Mouse (Mus musculus): ENCODE measurements around the gene 1110059E24Rik. TPM values are rescaled to one million over a fixed set of nuclear protein-coding genes. Genes with fewer than 3 reads are reported as not detected.
"Not testable (repeated sequence)": the region's sequence is repeated elsewhere in the genome, so short reads cannot be mapped to it uniquely, and the experiment has no call there.

Gene 1110059E24Rik
- polyA plus RNA-seq, 1 experiment, result 17.4 TPM

DNA sequence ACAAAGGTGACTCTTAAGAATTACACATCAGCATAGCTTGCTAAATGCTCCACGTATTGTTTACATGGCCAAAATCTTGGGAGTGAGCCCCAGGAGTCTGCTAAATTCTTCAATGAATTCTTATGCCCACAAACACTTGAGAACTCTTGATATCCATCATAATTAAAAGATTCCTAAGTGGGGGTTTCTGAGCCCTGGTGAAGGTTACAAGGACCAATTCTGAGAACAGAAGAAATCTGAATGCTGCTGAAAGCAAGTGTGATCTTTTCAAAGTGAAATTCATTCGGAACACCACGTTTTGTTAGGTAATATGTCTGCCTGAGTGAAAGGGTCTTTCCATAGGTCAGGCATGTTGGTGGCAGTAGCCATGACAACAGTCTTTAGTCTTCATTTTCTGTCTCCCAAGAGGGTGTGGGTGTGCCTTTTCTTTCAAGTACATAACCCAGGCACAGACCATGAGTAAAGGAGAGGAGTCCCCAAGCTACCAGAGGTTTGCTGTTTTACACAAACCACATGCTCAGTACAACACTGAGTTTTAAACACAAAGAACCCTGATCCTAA, 51.2 kb downstream of the 1110059E24Rik start:
- peaks cover 30% of the 10 kb centered on the region for H3K4me1 ChIP-seq (ENCODE audit: control insufficient read depth, insufficient read depth, low read length)
- no peak for TF ChIP-seq POLR2A (IDR thresholded peaks at IDR 0.05; ENCODE audit: borderline replicate concordance, low read depth, low read length)
- no peak for TF ChIP-seq CTCF (IDR thresholded peaks at IDR 0.05; ENCODE audit: low read depth, low read length)
- no peak overlapping the region for H3K4me3 ChIP-seq (ENCODE audit: insufficient read depth, low read length)
- H3K27ac ChIP-seq (ENCODE audit: insufficient read depth, low read depth, low read length), result no peak overlapping the region

DNA sequence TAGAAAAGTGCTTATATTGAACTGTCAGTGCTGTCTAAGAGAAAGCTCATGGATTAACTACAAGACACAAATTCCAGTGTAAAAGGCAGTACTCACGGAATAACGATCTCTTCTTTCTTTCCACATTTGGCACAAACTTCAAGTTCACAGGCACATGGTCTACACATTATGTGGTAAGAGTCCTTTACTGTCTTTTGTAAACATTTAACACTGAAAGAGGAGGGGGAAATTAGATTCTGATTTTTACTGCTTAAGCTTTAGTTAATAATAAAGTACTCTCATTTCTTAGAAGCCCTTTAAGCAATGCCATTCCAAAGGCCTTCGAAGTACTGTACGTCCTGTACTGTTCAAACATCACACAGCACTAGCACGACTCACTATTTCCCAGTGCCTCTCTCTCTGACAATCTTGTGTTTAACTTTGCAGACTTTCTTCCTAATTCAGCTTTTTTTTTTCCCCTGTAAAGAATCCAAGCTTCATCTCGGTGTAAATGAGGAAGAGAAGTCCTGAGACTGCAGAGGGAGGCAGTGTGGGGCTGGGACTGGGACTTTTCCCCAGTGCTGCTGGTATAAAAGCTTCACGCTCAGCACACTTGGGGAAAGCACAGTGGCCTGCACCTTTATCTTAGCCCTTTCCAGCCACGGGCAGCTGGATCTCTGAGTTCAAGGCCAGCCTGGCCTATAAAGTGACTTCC, 54.0 kb downstream of the 1110059E24Rik start:
- Histone ChIP-seq H3K27ac (ENCODE audit: insufficient read depth, low read depth, low read length) (peak overlapping the region; percentile 66), H3K4me1 (ENCODE audit: control insufficient read depth, insufficient read depth, low read length) (peaks cover 18% of the 10 kb centered on the region), H3K4me3 (ENCODE audit: insufficient read depth, low read length) (no peak overlapping the region)
- TF ChIP-seq POLR2A (IDR thresholded peaks at IDR 0.05; ENCODE audit: borderline replicate concordance, low read depth, low read length) (no peak), CTCF (IDR thresholded peaks at IDR 0.05; ENCODE audit: low read depth, low read length) (no peak)

DNA sequence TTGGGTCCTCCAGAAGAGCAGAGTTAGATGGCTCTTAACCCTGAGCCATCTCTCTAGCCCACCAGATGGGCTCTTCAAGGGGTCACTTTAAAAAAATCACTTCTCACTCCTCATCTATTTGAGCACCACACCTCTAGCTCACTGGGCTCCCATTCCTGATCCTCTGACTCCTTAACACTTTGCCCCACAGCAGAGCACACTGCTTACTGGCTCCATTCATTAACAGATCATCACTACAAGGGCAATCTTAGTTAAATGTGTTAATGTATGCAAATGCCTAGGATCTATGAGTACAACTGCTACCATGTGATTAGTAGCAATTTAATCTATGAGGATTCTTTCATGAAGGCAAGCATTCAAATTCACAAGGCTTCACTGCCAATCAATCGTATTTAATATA, 58.1 kb downstream of the 1110059E24Rik start:
- TF ChIP-seq POLR2A (IDR thresholded peaks at IDR 0.05; ENCODE audit: borderline replicate concordance, low read depth, low read length), result no peak
- H3K4me3 ChIP-seq (ENCODE audit: insufficient read depth, low read length), result no peak overlapping the region
- H3K27ac ChIP-seq (ENCODE audit: insufficient read depth, low read depth, low read length), result no peak overlapping the region
- H3K4me1 ChIP-seq (ENCODE audit: control insufficient read depth, insufficient read depth, low read length), result peaks cover 11% of the 10 kb centered on the region

DNA sequence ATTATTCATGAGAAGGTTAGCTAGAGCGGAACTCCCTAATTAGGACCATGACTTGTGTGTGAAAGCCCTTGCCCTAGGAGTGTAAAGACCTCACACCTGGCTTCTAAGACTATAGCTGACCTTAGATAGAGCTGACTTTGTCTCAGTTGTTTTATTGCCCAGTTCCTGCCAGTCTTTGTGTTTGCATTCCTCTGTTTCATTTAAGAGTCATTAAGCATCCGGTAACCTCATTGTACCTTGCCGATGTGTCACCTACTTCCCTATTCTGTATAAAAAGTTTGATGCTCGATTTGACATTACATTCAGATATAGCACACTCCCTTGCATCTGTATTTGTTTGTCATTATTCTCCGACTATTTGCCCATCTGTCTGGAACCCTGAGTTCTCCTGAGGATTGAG, 60.6 kb downstream of the 1110059E24Rik start:
- H3K4me1 ChIP-seq (ENCODE audit: control insufficient read depth, insufficient read depth, low read length); H3K4me3 ChIP-seq (ENCODE audit: insufficient read depth, low read length); H3K27ac ChIP-seq (ENCODE audit: insufficient read depth, low read depth, low read length): not testable (repeated sequence)

DNA sequence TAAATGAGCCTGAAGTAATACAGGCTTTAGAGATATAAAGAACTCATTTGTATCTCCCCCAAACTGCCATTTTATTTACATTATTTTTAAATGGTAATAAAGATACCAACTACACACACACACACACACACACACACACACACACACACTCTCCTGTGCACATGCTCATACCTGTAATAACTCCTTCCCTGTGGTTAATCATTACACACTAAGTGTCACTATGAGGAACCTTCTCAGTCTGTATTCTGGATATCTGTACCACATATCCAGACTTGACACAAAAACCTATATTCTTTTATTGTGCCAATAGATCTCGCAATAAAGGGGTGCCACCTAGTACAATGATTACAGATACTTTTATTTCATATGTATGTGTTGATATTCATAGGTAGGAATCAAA, 62.9 kb downstream of the 1110059E24Rik start:
- TF ChIP-seq POLR2A (IDR thresholded peaks at IDR 0.05; ENCODE audit: borderline replicate concordance, low read depth, low read length) (no peak), CTCF (IDR thresholded peaks at IDR 0.05; ENCODE audit: low read depth, low read length) (no peak)
- Histone ChIP-seq H3K4me1 (ENCODE audit: control insufficient read depth, insufficient read depth, low read length) (0 out of 2 replicates have a peak, but pooled peaks cover 5% of the 10 kb centered on the region), H3K4me3 (ENCODE audit: insufficient read depth, low read length) (no peak overlapping the region), H3K27ac (ENCODE audit: insufficient read depth, low read depth, low read length) (no peak overlapping the region)

DNA sequence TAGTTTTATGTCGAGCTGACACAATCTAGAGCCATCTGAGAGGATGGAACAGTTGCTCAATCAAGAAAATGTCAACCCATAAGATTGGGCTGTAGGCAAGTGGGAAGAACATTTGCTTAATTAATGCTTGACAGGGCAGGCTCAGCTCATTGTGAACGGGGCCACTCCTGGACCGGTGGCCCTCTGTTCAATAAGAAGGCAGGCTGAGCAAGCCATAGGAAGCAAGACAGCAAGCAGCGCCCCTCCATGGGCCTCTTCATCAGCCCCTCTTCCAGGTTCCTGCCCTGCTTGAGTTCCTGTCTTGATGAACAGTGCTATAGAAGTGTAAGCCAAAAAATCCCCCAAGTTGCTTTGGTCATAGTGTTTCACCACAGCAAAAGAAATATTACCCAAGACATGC, 65.2 kb downstream of the 1110059E24Rik start:
- TF ChIP-seq CTCF (IDR thresholded peaks at IDR 0.05; ENCODE audit: low read depth, low read length), result no peak
- TF ChIP-seq POLR2A (IDR thresholded peaks at IDR 0.05; ENCODE audit: borderline replicate concordance, low read depth, low read length), result no peak
- H3K4me1 ChIP-seq (ENCODE audit: control insufficient read depth, insufficient read depth, low read length), result 0 out of 2 replicates have a peak, but pooled peaks cover 5% of the 10 kb centered on the region
- no peak overlapping the region for H3K27ac ChIP-seq (ENCODE audit: insufficient read depth, low read depth, low read length)
- H3K4me3 ChIP-seq (ENCODE audit: insufficient read depth, low read length), result no peak overlapping the region

DNA sequence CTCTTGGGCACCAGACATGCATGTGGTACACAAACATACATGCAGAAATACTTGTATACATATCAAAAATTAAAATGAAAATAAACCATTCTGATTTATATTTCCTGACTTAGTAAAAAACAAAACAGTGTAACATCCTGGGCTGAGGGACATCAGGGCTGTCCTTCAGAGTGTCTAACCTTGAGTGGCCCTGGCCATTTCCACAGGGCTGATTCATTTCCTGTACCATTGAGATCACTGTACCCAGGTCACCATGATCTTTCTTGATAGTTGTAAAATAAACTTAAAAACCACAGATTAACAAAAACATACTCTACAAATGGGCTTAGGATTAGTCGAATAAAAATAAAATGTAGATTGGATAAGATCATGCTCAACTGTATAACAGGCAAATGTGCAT, 66.2 kb downstream of the 1110059E24Rik start:
- TF ChIP-seq POLR2A (IDR thresholded peaks at IDR 0.05; ENCODE audit: borderline replicate concordance, low read depth, low read length), result no peak
- no peak for TF ChIP-seq CTCF (IDR thresholded peaks at IDR 0.05; ENCODE audit: low read depth, low read length)
- 0 out of 2 replicates have a peak, but pooled peaks cover 5% of the 10 kb centered on the region for H3K4me1 ChIP-seq (ENCODE audit: control insufficient read depth, insufficient read depth, low read length)
- H3K27ac ChIP-seq (ENCODE audit: insufficient read depth, low read depth, low read length), result no peak overlapping the region
- no peak overlapping the region for H3K4me3 ChIP-seq (ENCODE audit: insufficient read depth, low read length)

DNA sequence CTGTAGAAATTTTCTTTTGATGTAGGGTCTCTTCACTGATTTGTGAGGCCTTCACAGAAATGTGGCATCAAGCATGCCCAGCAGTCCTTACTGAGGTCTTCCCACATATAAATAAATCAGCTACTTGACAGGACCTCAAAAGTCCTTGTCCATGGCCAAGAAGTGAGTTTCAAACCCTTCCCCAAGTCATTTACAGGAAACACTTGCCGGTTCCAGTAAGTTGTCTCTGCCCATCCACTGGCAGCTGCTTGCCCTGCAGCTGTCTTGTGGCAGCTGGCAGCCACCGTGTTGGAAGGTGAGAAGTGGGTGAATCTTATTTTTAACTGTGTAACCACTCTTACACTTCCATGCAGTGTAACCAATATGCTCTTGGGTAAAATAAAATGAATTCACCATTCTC, 66.9 kb downstream of the 1110059E24Rik start:
- H3K4me1 ChIP-seq (ENCODE audit: control insufficient read depth, insufficient read depth, low read length), result 0 out of 2 replicates have a peak, but pooled peaks cover 5% of the 10 kb centered on the region
- no peak overlapping the region for H3K27ac ChIP-seq (ENCODE audit: insufficient read depth, low read depth, low read length)
- no peak for TF ChIP-seq CTCF (IDR thresholded peaks at IDR 0.05; ENCODE audit: low read depth, low read length)
- TF ChIP-seq POLR2A (IDR thresholded peaks at IDR 0.05; ENCODE audit: borderline replicate concordance, low read depth, low read length), result no peak
- no peak overlapping the region for H3K4me3 ChIP-seq (ENCODE audit: insufficient read depth, low read length)

DNA sequence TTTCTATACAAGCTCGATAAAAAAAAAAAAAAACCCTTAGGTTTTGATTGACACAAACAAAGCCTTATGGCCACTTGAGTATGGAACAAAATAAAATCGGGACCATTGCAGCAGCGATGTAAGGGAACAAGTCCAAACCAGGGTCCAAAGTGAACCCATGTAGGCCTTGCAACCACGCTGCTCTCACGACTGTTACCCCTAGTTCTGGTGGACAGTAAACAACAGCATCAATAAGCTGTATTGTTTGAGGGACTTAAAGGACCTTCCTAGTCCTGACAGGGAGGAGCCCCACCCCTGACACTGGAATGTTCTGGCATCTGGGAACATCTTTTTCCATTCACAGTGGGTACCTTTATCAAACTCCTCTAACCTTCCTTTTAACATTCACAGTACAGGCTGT, 68.8 kb downstream of the 1110059E24Rik start:
- H3K4me3 ChIP-seq (ENCODE audit: insufficient read depth, low read length), result no peak overlapping the region
- TF ChIP-seq POLR2A (IDR thresholded peaks at IDR 0.05; ENCODE audit: borderline replicate concordance, low read depth, low read length) (no peak), CTCF (IDR thresholded peaks at IDR 0.05; ENCODE audit: low read depth, low read length) (no peak)
- 0 out of 2 replicates have a peak, but pooled peaks cover 5% of the 10 kb centered on the region for H3K4me1 ChIP-seq (ENCODE audit: control insufficient read depth, insufficient read depth, low read length)
- no peak overlapping the region for H3K27ac ChIP-seq (ENCODE audit: insufficient read depth, low read depth, low read length)

DNA sequence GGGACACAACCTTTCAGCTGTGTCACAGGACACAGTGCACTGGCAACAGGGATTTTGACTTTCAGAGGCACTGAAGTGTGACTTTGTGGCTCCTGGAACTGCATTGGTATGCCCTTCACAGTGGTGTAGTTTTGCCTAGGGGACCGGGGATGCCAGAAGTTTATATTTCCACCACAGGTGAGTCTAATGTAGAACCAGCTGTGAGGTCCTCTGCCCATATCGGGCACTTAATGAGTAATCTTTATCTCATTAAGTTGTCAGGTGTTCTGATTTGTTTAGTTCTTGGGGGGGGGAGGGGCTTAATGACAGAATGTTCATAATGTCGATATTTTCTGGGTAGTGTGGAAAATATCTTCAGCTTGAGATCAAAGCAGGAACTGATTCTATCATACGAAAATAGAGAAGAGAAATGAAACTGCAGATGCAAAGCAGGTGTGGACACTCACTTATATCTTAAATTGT, 69.2 kb downstream of the 1110059E24Rik start:
- no peak for TF ChIP-seq CTCF (IDR thresholded peaks at IDR 0.05; ENCODE audit: low read depth, low read length)
- no peak overlapping the region for H3K27ac ChIP-seq (ENCODE audit: insufficient read depth, low read depth, low read length)
- 0 out of 2 replicates have a peak, but pooled peaks cover 5% of the 10 kb centered on the region for H3K4me1 ChIP-seq (ENCODE audit: control insufficient read depth, insufficient read depth, low read length)
- H3K4me3 ChIP-seq (ENCODE audit: insufficient read depth, low read length), result no peak overlapping the region

Data from bone marrow macrophage, adult 2 months (primary cell).